Mouse (Mus musculus) yolk sac, embryonic 10.5 days (tissue): ENCODE measurements around the gene Nptx2.

ENCODE experiments used
- DNase-seq: peaks from one replicate; pipeline ENCODE4 v3.0.0-alpha.2; 2017; ENCODE audit warnings: low spot score

Nptx2 gene

GRCm38 (mm10) chr5:144545653-144546422 is at the start of gene Nptx2:
Gene Nptx2, plus strand, starts transcription at chr5:144545902.
- DNase-seq = peak; percentile 70

GRCm38 (mm10) chr5:144496481-144496880 is 49.2 kb upstream of the Nptx2 start:
- DNase-seq = no peak

GRCm38 (mm10) chr5:144504239-144504638 is 41.5 kb upstream of the Nptx2 start:
- no peak for DNase-seq

GRCm38 (mm10) chr5:144505731-144506130 is 40.0 kb upstream of the Nptx2 start:
- DNase-seq = no peak

GRCm38 (mm10) chr5:144506156-144506555 is 39.5 kb upstream of the Nptx2 start:
- no peak for DNase-seq

GRCm38 (mm10) chr5:144506689-144507552 is 38.8 kb upstream of the Nptx2 start:
- DNase-seq = no peak

GRCm38 (mm10) chr5:144509431-144509830 is 36.3 kb upstream of the Nptx2 start:
- no peak for DNase-seq

GRCm38 (mm10) chr5:144514738-144515137 is 31.0 kb upstream of the Nptx2 start:
- DNase-seq = no peak

GRCm38 (mm10) chr5:144515241-144515640 is 30.5 kb upstream of the Nptx2 start:
- DNase-seq = no peak

- no peak for DNase-seq
Measured at GRCm38 (mm10) chr5:144520096-144520495, 25.6 kb upstream of the Nptx2 start.

GRCm38 (mm10) chr5:144524774-144525173 is 20.9 kb upstream of the Nptx2 start:
- no peak for DNase-seq

- no peak for DNase-seq
Measured at GRCm38 (mm10) chr5:144529123-144529522, 16.6 kb upstream of the Nptx2 start.

- DNase-seq = peak; percentile 28
Measured at GRCm38 (mm10) chr5:144542711-144543308, 2.9 kb upstream of the Nptx2 start.

- no peak for DNase-seq
Measured at GRCm38 (mm10) chr5:144546423-144546995, 807 bp downstream of the Nptx2 start.

GRCm38 (mm10) chr5:144547333-144547878 is 1.7 kb downstream of the Nptx2 start:
- DNase-seq = no peak

GRCm38 (mm10) chr5:144548079-144548631 is 2.5 kb downstream of the Nptx2 start:
- DNase-seq = no peak

GRCm38 (mm10) chr5:144550003-144550402 is 4.3 kb downstream of the Nptx2 start:
- DNase-seq = no peak

GRCm38 (mm10) chr5:144550622-144551137 is 5.0 kb downstream of the Nptx2 start:
- DNase-seq = no peak

GRCm38 (mm10) chr5:144556710-144557109 is 11.0 kb downstream of the Nptx2 start:
- no peak for DNase-seq

- no peak for DNase-seq
Measured at GRCm38 (mm10) chr5:144557363-144557762, 11.7 kb downstream of the Nptx2 start.

- DNase-seq = no peak
Measured at GRCm38 (mm10) chr5:144558481-144558880, 12.8 kb downstream of the Nptx2 start.
